Mouse (Mus musculus): ENCODE data around the gene Gje1. TPM values are rescaled to one million over a fixed set of nuclear protein-coding genes. Genes with fewer than 3 reads are reported as not detected.

Gje1 gene
- polyA plus RNA-seq (2012; rRNA removed) = not detected in 2 replicates

GRCm38 (mm10) chr10:14718114-14718513 is at the start of gene Gje1:
TSS of gene Gje1 (minus strand) at chr10:14718214.
- DNase-seq (ENCODE audit: low read depth) = no peak

GRCm38 (mm10) chr10:14760618-14761017 is 42.6 kb upstream of the Gje1 start:
- DNase-seq (ENCODE audit: low read depth) = no peak

DNA sequence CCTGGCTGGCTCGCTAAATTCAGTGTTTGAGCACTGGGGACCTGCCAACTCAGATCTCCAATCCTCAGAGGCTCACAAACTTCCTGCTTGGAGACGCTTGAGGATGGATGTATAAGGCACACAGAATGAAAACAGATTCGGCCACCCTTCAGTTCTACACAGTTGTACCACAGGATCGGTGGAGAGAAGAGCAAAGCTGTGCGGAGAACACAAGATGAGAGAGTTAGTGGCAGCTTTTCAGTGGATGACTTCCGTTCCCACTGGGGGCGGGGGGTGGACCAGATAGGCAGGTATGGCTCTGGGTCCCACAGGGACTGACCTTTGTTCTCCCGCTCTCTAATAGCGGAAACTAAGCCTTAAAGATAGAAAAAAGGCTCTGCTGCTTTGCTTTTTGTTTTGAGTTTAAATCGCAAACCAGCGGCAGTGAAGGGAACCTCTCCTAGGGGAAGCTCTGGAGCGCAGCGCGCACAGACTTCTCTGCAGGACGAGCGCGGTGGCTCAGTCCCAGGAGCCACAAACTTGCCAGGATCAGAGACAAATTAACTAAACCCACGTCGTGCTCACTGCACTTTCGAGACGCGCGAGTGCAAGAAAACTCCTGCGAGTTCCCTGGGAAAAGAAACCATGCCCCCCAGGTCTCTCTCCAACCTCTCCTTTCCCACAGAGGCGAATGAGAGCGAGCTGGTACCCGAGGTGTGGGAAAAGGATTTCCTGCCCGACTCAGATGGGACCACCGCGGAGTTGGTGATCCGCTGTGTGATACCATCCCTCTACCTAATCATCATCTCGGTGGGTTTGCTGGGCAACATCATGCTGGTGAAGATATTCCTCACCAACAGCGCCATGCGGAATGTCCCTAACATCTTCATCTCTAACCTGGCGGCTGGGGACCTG is 41.9 kb upstream of the Gje1 start:
- DNase-seq (ENCODE audit: low read depth) = no peak

- no peak for DNase-seq (ENCODE audit: low read depth)
Measured at GRCm38 (mm10) chr10:14734285-14734684, 16.3 kb upstream of the Gje1 start.

- no peak for DNase-seq (ENCODE audit: low read depth)
Measured at GRCm38 (mm10) chr10:14725671-14726070, 7.7 kb upstream of the Gje1 start.

- DNase-seq (ENCODE audit: low read depth) = peak; percentile 82
Measured at GRCm38 (mm10) chr10:14705072-14706066, 12.6 kb downstream of the Gje1 start, which contains the start of the genes Vta1 and Nmbr. TSS of gene Vta1 (minus strand) at chr10:14705560. TSS of gene Nmbr (plus strand) at chr10:14705591.

- DNase-seq (ENCODE audit: low read depth) = no peak
Measured at GRCm38 (mm10) chr10:14703830-14704420, 14.1 kb downstream of the Gje1 start.

DNA sequence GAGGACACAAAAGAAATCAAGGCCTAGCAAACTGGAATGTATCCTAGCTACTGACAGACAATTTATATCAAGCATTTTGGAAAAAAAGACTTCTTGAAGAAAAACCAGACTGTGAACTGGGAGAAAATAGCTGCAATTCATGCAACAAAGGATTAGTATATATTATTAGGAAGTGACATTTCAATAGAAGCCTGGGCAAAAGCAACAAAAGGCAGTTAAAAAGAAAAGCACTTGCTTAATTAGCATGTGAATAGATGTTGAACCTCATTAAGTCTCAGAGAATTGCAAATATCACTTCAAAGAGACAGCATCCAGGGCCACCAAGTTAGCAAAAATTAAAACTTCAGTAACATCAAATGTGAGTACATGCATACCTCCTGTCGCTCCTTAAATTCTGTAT is 14.8 kb downstream of the Gje1 start:
- DNase-seq (ENCODE audit: low read depth) = no peak

- no peak for DNase-seq (ENCODE audit: low read depth)
Measured at GRCm38 (mm10) chr10:14690349-14690748, 27.7 kb downstream of the Gje1 start.

GRCm38 (mm10) chr10:14688785-14689442 is 29.1 kb downstream of the Gje1 start:
- no peak for DNase-seq (ENCODE audit: low read depth)

DNA sequence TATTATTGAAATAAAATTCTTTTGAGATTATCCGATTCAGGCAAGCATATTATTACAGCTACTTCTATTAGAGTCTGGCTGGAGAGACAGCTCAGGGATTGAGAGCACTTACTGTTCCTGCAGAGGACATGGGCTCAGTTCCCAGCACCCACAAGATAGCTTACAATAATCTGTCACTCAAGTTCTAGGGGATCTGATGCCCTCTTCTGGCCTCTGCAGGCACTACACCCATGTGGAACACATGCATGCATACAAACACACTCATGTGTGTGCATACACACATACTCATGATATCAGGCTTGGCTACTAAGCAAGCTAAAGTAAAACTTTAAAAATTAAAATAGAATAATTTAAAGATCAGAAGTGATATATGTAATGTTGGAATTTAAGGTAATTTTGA is 32.4 kb downstream of the Gje1 start:
- DNase-seq (ENCODE audit: low read depth) = no peak

- DNase-seq (ENCODE audit: low read depth) = no peak
Measured at GRCm38 (mm10) chr10:14666147-14666546, 51.9 kb downstream of the Gje1 start.

Other genes starting within 250 kb of the Gje1 start
- gene Adgrg6, start 172.6 kb downstream of the Gje1 start, polyA plus RNA-seq (2012; rRNA removed) = 5.6 and 7.4 TPM in 2 replicates
- gene Vta1, start 12.7 kb downstream of the Gje1 start, polyA plus RNA-seq (2012; rRNA removed) = 63.3 and 98.0 TPM in 2 replicates
- not detected in 2 replicates for gene Nmbr, start 12.6 kb downstream of the Gje1 start, polyA plus RNA-seq (2012; rRNA removed)